Mouse (Mus musculus) MEL (cell line): Measurements from ENCODE around the gene Cops2. TPM values are rescaled to one million over a fixed set of nuclear protein-coding genes. Genes with fewer than 3 reads are reported as not detected.

ENCODE experiments used
- DNase-seq: peaks from one replicate; pipeline ENCODE4 v3.0.0; 2011; ENCODE audit warnings: low read depth, low spot score
- H3K27ac ChIP-seq: 2 replicates; pipeline ENCODE4 v1.5.1; 2012; ENCODE audit warnings: low read depth, mild to moderate bottlenecking, control low read depth, low read length, moderate library complexity; ENCODE audit not compliant: control insufficient read depth
- H3K27me3 ChIP-seq, 2 experiments: fragments of 150-350 bp in 1 of 2; sonication (generic) in 1 of 2; 2 replicates each; pipeline ENCODE4 v1.6.1; 2012; ENCODE audit warnings: low read length in 2 of 2, mild to moderate bottlenecking in 2 of 2, improper control_type of control experiment in 1 of 2, moderate library complexity in 1 of 2; ENCODE audit not compliant: insufficient read depth in 2 of 2, control insufficient read depth in 1 of 2
- H3K36me3 ChIP-seq, 2 experiments: 2 replicates each; pipeline ENCODE4 v1.6.1; 2012 to 2014; ENCODE audit warnings: low read length in 2 of 2, improper control_type of control experiment in 1 of 2, inconsistent platforms in 1 of 2, mild to moderate bottlenecking in 1 of 2; ENCODE audit not compliant: insufficient read depth in 2 of 2, control insufficient read depth in 1 of 2
- H3K4me1 ChIP-seq, 2 experiments: fragments of 150-350 bp in 1 of 2; sonication (generic) in 1 of 2; 2 replicates each; pipeline ENCODE4 v1.6.1; 2012; ENCODE audit warnings: low read length in 2 of 2, improper control_type of control experiment in 1 of 2, mild to moderate bottlenecking in 1 of 2; ENCODE audit not compliant: insufficient read depth in 2 of 2, control insufficient read depth in 1 of 2
- H3K4me3 ChIP-seq, 2 experiments: fragments of 150-350 bp in 1 of 2; sonication (generic) in 1 of 2; 2 replicates each; pipeline ENCODE4 v1.5.1; 2012; ENCODE audit warnings: low read depth in 2 of 2, low read length in 2 of 2, mild to moderate bottlenecking in 2 of 2, moderate library complexity in 2 of 2, control low read depth in 1 of 2, improper control_type of control experiment in 1 of 2; ENCODE audit not compliant: control insufficient read depth in 1 of 2, insufficient read depth in 1 of 2
- H3K79me2 ChIP-seq: 2 replicates; pipeline ENCODE4 v1.6.1; 2012; ENCODE audit warnings: mild to moderate bottlenecking, low read length, moderate library complexity; ENCODE audit not compliant: control insufficient read depth, poor library complexity, insufficient read depth
- H3K9ac ChIP-seq: 2 replicates; pipeline ENCODE4 v1.6.1; 2012; ENCODE audit warnings: low read depth, mild to moderate bottlenecking, control low read depth, low read length, moderate library complexity; ENCODE audit not compliant: control insufficient read depth, poor library complexity, severe bottlenecking
- H3K9me3 ChIP-seq: fragments of 150-350 bp; sonication (generic); replicated peaks from 2 replicates; pipeline ENCODE4 v1.6.1; 2012; ENCODE audit warnings: mild to moderate bottlenecking, low read length, improper control_type of control experiment, moderate library complexity; ENCODE audit not compliant: insufficient read depth
- CHD1 ChIP-seq: IDR thresholded peaks from 2 replicates; pipeline ENCODE4 v1.6.1; 2012; ENCODE audit warnings: low read depth, mild to moderate bottlenecking, inconsistent platforms, low read length, improper control_type of control experiment
- E2F4 ChIP-seq: IDR thresholded peaks from 2 replicates; pipeline ENCODE4 v1.6.1; 2011; ENCODE audit warnings: low read depth, low read length, improper control_type of control experiment, borderline replicate concordance
- EP300 ChIP-seq, 2 experiments: IDR thresholded peaks; 2 replicates each; pipeline ENCODE4 v1.6.1; 2011; ENCODE audit warnings: improper control_type of control experiment in 2 of 2, low read length in 2 of 2, low read depth in 1 of 2, mild to moderate bottlenecking in 1 of 2
- ETS1 ChIP-seq: IDR thresholded peaks from 2 replicates; pipeline ENCODE4 v1.6.1; 2012; ENCODE audit warnings: low read depth, mild to moderate bottlenecking, inconsistent platforms, low read length, improper control_type of control experiment, moderate library complexity
- GABPA ChIP-seq: IDR thresholded peaks from 2 replicates; pipeline ENCODE4 v1.6.1; 2012; ENCODE audit warnings: low read depth, mild to moderate bottlenecking, inconsistent platforms, low read length, improper control_type of control experiment, moderate library complexity
- GATA1 ChIP-seq: IDR thresholded peaks from 2 replicates; pipeline ENCODE4 v1.6.1; 2011; ENCODE audit warnings: low read depth, low read length, improper control_type of control experiment
- HCFC1 ChIP-seq: IDR thresholded peaks from 2 replicates; pipeline ENCODE4 v1.6.1; 2012; ENCODE audit warnings: low read depth, mild to moderate bottlenecking, inconsistent platforms, low read length, improper control_type of control experiment, moderate library complexity
- KAT2A ChIP-seq: conservative IDR thresholded peaks from 2 replicates; pipeline ENCODE4 v1.6.1; 2012; ENCODE audit warnings: low read depth, low read length, improper control_type of control experiment, inconsistent platforms
- MAFK ChIP-seq: IDR thresholded peaks from 2 replicates; pipeline ENCODE4 v1.6.1; 2011; ENCODE audit warnings: low read depth, mild to moderate bottlenecking, low read length, improper control_type of control experiment, borderline replicate concordance
- MAX ChIP-seq: IDR thresholded peaks from 2 replicates; pipeline ENCODE4 v1.6.1; 2011; ENCODE audit warnings: low read length, improper control_type of control experiment
- MAZ ChIP-seq: IDR thresholded peaks from 2 replicates; pipeline ENCODE4 v1.6.1; 2012; ENCODE audit warnings: low read depth, mild to moderate bottlenecking, inconsistent platforms, low read length, improper control_type of control experiment
- MEF2A ChIP-seq: IDR thresholded peaks from 2 replicates; pipeline ENCODE4 v1.6.1; 2014; ENCODE audit warnings: low read depth, mild to moderate bottlenecking, inconsistent platforms, low read length, improper control_type of control experiment; ENCODE audit not compliant: poor library complexity, insufficient replicate concordance, severe bottlenecking; ENCODE audit errors: extremely low read depth
- NELFE ChIP-seq: IDR thresholded peaks from 2 replicates; pipeline ENCODE4 v1.6.1; 2011; ENCODE audit warnings: low read depth, low read length, improper control_type of control experiment
- NRF1 ChIP-seq: IDR thresholded peaks from 2 replicates; pipeline ENCODE4 v1.6.1; 2014; ENCODE audit warnings: low read depth, mild to moderate bottlenecking, inconsistent platforms, low read length, improper control_type of control experiment, moderate library complexity; ENCODE audit not compliant: poor library complexity, insufficient read depth, severe bottlenecking
- POLR2A ChIP-seq, 2 experiments: IDR thresholded peaks; 2 replicates each; pipeline ENCODE4 v1.6.1; 2011 to 2012; ENCODE audit warnings: low read length in 2 of 2, mild to moderate bottlenecking in 2 of 2, control low read depth in 1 of 2, improper control_type of control experiment in 1 of 2, low read depth in 1 of 2, moderate library complexity in 1 of 2; ENCODE audit not compliant: control insufficient read depth in 1 of 2, insufficient read depth in 1 of 2, poor library complexity in 1 of 2
- RAD21 ChIP-seq: IDR thresholded peaks from 2 replicates; pipeline ENCODE4 v1.6.1; 2011; ENCODE audit warnings: mild to moderate bottlenecking, low read depth, low read length, improper control_type of control experiment
- SIN3A ChIP-seq: IDR thresholded peaks from 2 replicates; pipeline ENCODE4 v1.6.1; 2012; ENCODE audit warnings: low read length, improper control_type of control experiment, inconsistent platforms
- SMC3 ChIP-seq: IDR thresholded peaks from 2 replicates; pipeline ENCODE4 v1.6.1; 2011; ENCODE audit warnings: low read depth, low read length, improper control_type of control experiment
- TAL1 ChIP-seq: IDR thresholded peaks from 2 replicates; pipeline ENCODE4 v1.6.1; 2012; ENCODE audit warnings: mild to moderate bottlenecking, inconsistent platforms, low read length, moderate library complexity, mixed read lengths
- TBP ChIP-seq: IDR thresholded peaks from 2 replicates; pipeline ENCODE4 v1.8.0; 2011; ENCODE audit warnings: low read depth, low read length, improper control_type of control experiment
- TCF12 ChIP-seq: IDR thresholded peaks from 2 replicates; pipeline ENCODE4 v1.6.1; 2014; ENCODE audit warnings: low read depth, mild to moderate bottlenecking, inconsistent platforms, low read length, improper control_type of control experiment, moderate library complexity
- UBTF ChIP-seq: IDR thresholded peaks from 2 replicates; pipeline ENCODE4 v1.6.1; 2012; ENCODE audit warnings: low read depth, mild to moderate bottlenecking, inconsistent platforms, low read length, improper control_type of control experiment, moderate library complexity, borderline replicate concordance; ENCODE audit not compliant: insufficient read depth
- USF1 ChIP-seq: IDR thresholded peaks from 2 replicates; pipeline ENCODE4 v1.6.1; 2014; ENCODE audit warnings: low read depth, mild to moderate bottlenecking, inconsistent platforms, low read length, improper control_type of control experiment, moderate library complexity
- USF2 ChIP-seq, 2 experiments: IDR thresholded peaks; 2 replicates each; pipeline ENCODE4 v1.6.1; 2011 to 2012; ENCODE audit warnings: improper control_type of control experiment in 2 of 2, low read length in 2 of 2, borderline replicate concordance in 1 of 2, inconsistent platforms in 1 of 2, low read depth in 1 of 2, mild to moderate bottlenecking in 1 of 2; ENCODE audit not compliant: insufficient read depth in 1 of 2
- ZMIZ1 ChIP-seq: IDR thresholded peaks from 2 replicates; pipeline ENCODE4 v1.6.1; 2012; ENCODE audit warnings: low read depth, mild to moderate bottlenecking, inconsistent platforms, low read length, improper control_type of control experiment, moderate library complexity
- polyA plus RNA-seq, 2 experiments: library from polyadenylated mRNA; stranded (reverse) in 1 of 2; unstranded in 1 of 2; fragments of >175 nt in 1 of 2; fragments of >200 nt in 1 of 2; gene quantifications; 2 replicates each; pipeline versions ENCODE4 v1.2.1 to v1.2.4; 2012; ENCODE audit warnings: low replicate concordance in 2 of 2, low read depth in 1 of 2; ENCODE audit not compliant: insufficient read length in 2 of 2, insufficient read depth in 1 of 2, missing spikeins in 1 of 2
- total RNA-seq: library from RNA; depleted of rRNA; stranded (reverse); fragments of 300-350 nt; gene quantifications from 2 replicates; pipeline ENCODE4 v1.2.3, GENCODE M21; 2012

The Cops2 gene
- total and polyA plus RNA-seq, 3 experiments, result 65.3 to 131 (median 66.2) TPM

GRCm38 (mm10) chr2:125870159-125870558 lies 11.2 kb upstream of the Cops2 start:
- no peaks in the 10 kb centered on the region for H3K9me3 ChIP-seq
- DNase-seq, result no peak
- H3K79me2 ChIP-seq, result no peaks in the 10 kb centered on the region
- no peak overlapping the region for H3K4me3 ChIP-seq
- H3K36me3 ChIP-seq, result no peaks in the 10 kb centered on the region
- H3K27me3 ChIP-seq, result peaks cover 3 to 5% of the 10 kb centered on the region in 2 experiments; a peak in 3 of 4 replicates
- no peak overlapping the region for H3K9ac ChIP-seq
- no peak for TF ChIP-seq SMC3
- no peak for TF ChIP-seq POLR2A (IDR thresholded peaks at IDR 0.05; ENCODE audit: control insufficient read depth in 1 of 2, insufficient read depth in 1 of 2, low read depth in 1 of 2, low read length in 2 of 2, poor library complexity in 1 of 2)
- TF ChIP-seq USF2 (IDR thresholded peaks at IDR 0.05; ENCODE audit: borderline replicate concordance in 1 of 2, insufficient read depth in 1 of 2, low read depth in 1 of 2, low read length in 2 of 2), result no peak
- TF ChIP-seq MEF2A, result no peak
- TF ChIP-seq ZMIZ1, result no peak
- TF ChIP-seq MAX, result no peak
- no peak for TF ChIP-seq CHD1
- no peak for TF ChIP-seq MAZ
- no peak for TF ChIP-seq SIN3A
- no peak for TF ChIP-seq USF1
- no peak for TF ChIP-seq NELFE
- no peak for TF ChIP-seq KAT2A
- no peak for TF ChIP-seq GATA1
- TF ChIP-seq HCFC1, result no peak
- TF ChIP-seq NRF1, result no peak
- no peak for TF ChIP-seq ETS1
- no peak for TF ChIP-seq EP300 (IDR thresholded peaks at IDR 0.05; ENCODE audit: low read depth in 1 of 2, low read length in 2 of 2)
- TF ChIP-seq TAL1, result no peak
- no peak for TF ChIP-seq TCF12
- no peak overlapping the region for H3K27ac ChIP-seq
- H3K4me1 ChIP-seq, result no peaks in the 10 kb centered on the region

GRCm38 (mm10) chr2:125868301-125868700 lies 9.4 kb upstream of the Cops2 start:
- Histone ChIP-seq H3K27ac (no peak overlapping the region), H3K9me3 (no peaks in the 10 kb centered on the region), H3K36me3 (no peaks in the 10 kb centered on the region), H3K79me2 (no peaks in the 10 kb centered on the region), H3K9ac (no peak overlapping the region), H3K4me1 (no peaks in the 10 kb centered on the region), H3K27me3 (peaks cover 3 to 5% of the 10 kb centered on the region in 2 experiments; a peak in 3 of 4 replicates), H3K4me3 (no peak overlapping the region)
- no peak for TF ChIP-seq GABPA
- no peak for TF ChIP-seq SIN3A
- TF ChIP-seq NRF1, result no peak
- TF ChIP-seq RAD21, result no peak
- no peak for TF ChIP-seq MAZ
- no peak for TF ChIP-seq TBP
- TF ChIP-seq USF2 (IDR thresholded peaks at IDR 0.05; ENCODE audit: borderline replicate concordance in 1 of 2, insufficient read depth in 1 of 2, low read depth in 1 of 2, low read length in 2 of 2), result no peak
- TF ChIP-seq MAFK, result no peak
- no peak for TF ChIP-seq USF1
- no peak for TF ChIP-seq HCFC1
- no peak for TF ChIP-seq UBTF
- TF ChIP-seq CHD1, result no peak
- TF ChIP-seq MAX, result no peak
- no peak for TF ChIP-seq TCF12
- TF ChIP-seq E2F4, result no peak
- TF ChIP-seq POLR2A (IDR thresholded peaks at IDR 0.05; ENCODE audit: control insufficient read depth in 1 of 2, insufficient read depth in 1 of 2, low read depth in 1 of 2, low read length in 2 of 2, poor library complexity in 1 of 2), result no peak
- DNase-seq, result no peak
